ENCODE assay signal across 29 mouse cellular contexts in the genomic region with DNA sequence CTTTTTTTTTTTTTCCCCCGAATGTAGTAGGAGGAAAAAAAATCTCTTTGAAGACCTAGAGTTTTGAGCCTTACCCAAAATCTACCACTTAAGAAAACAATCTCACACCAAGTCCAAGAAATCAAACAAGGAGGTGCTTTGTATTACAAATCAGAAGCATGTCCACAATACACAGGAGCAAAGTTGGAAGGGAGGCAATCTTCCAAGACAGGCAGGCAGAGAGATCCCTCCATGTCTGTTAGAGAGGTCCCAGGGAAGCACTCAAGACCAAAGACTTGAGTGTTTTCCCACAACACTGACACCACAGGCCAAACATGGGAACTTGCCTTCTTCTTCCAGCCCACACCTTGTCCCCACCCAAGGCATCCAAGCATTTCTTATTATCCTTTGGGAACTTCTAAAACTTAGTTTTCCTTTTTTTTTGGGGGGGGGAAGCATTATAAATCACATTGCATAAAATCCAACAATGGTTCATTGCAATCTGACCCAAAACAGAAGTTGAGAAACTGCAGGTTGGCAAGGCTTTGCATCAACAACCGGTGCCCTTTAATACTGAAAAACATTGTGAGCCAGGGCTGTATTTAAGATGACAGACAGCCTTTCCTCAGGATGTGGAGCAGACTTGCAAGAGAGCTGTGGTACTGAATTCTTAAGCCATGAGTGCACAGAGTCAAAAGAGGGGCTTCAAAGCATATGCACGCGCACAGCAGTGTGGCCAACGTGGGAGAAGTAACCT. TPM values are rescaled to one million over a fixed set of nuclear protein-coding genes. Genes with fewer than 3 reads are reported as not detected.
A peak's percentile ranks its signal among the peaks of the same experiment; 100 is the strongest.
DNase-seq lines count a peak whose midpoint lies in the region; ATAC-seq and TF ChIP-seq lines count a peak whose summit lies in the region.
"Had no signal": no experiment of that assay in that cellular context is flagged by ENCODE, and none has a peak within 500 bp of the region (broad histone marks: within the 10 kb centered on the region; RNA-seq: fewer than 3 reads in every experiment).

No protein-coding gene starts in this region.

- no peaks in the 10 kb centered on the region for H3K4me1 ChIP-seq in heart, embryonic 11.5 days (ENCODE audit: control insufficient read depth, insufficient read depth, low read length)
- H3K4me1 ChIP-seq in stomach, postnatal 0 days (replicated peaks; ENCODE audit: control insufficient read depth, insufficient read depth), result no peaks in the 10 kb centered on the region
- H3K4me1 ChIP-seq: forebrain, embryonic 10.5 days; forebrain, embryonic 13.5 days had no signal

- H3K9me3 ChIP-seq in heart, embryonic 11.5 days (replicated peaks; ENCODE audit: control insufficient read depth, low read length), result no peaks in the 10 kb centered on the region
- H3K9me3 ChIP-seq in stomach, postnatal 0 days (ENCODE audit: control insufficient read depth, low read length), result no peaks in the 10 kb centered on the region
- H3K9me3 ChIP-seq: embryonic facial prominence, embryonic 12.5 days; embryonic facial prominence, embryonic 15.5 days; forebrain, embryonic 10.5 days; forebrain, embryonic 13.5 days; heart, embryonic 13.5 days had no signal

- DNase-seq in heart, adult 11 months, result peak; percentile 76
- DNase-seq in 3T3-L1 (ENCODE audit: low read depth, low spot score), result peak; percentile 48
- DNase-seq in adipocyte (ENCODE audit: low spot score), result peak; percentile 77
- DNase-seq in stomach, postnatal 0 days (ENCODE audit: low spot score), result no peak
- DNase-seq in spleen, adult 18-20 months, result no peak
- DNase-seq in retina, embryonic 14.5 days (ENCODE audit: low spot score), result no peak
- DNase-seq: adrenal gland, adult 2 months; adrenal gland, postnatal 36 days; cerebellum, adult 18-20 months; cerebellum, adult 9-10 months; cerebellum, postnatal 25 days; gastrocnemius, postnatal 14 days; heart, adult 18-20 months; heart, postnatal 14 days; heart, postnatal 4 days had no signal

- H3K36me3 ChIP-seq in heart, embryonic 11.5 days (ENCODE audit: control insufficient read depth, insufficient read depth, low read length), result no peaks in the 10 kb centered on the region
- H3K36me3 ChIP-seq in stomach, postnatal 0 days (ENCODE audit: control insufficient read depth, insufficient read depth, low read length), result no peaks in the 10 kb centered on the region
- H3K36me3 ChIP-seq: embryonic facial prominence, embryonic 12.5 days; embryonic facial prominence, embryonic 15.5 days; forebrain, embryonic 10.5 days; heart, embryonic 13.5 days had no signal

- no peak for ATAC-seq in heart, embryonic 11.5 days (replicated peaks; ENCODE audit: insufficient number of reproducible peaks, low FRiP score, low TSS enrichment)
- ATAC-seq in stomach, postnatal 0 days (ENCODE audit: low FRiP score, low TSS enrichment), result no peak
- ATAC-seq: CD4-positive, CD25-positive, alpha-beta regulatory T cell, adult 4 months; forebrain, embryonic 13.5 days; forebrain, embryonic 16.5 days; hindbrain, postnatal 0 days; inflammation-experienced regulatory T-cells, adult 6 months; intestine, embryonic 16.5 days; Patski had no signal

- no peak overlapping the region for H3K4me3 ChIP-seq in heart, embryonic 11.5 days (ENCODE audit: low read depth, low read length)
- no peak overlapping the region for H3K4me3 ChIP-seq in stomach, postnatal 0 days (ENCODE audit: low read depth, low read length)
- H3K4me3 ChIP-seq: embryonic facial prominence, embryonic 12.5 days; embryonic facial prominence, embryonic 15.5 days; erythroblast, embryonic 14.5 days; forebrain, embryonic 10.5 days; forebrain, embryonic 13.5 days; heart, embryonic 13.5 days had no signal

- no peak overlapping the region for H3K9ac ChIP-seq in heart, embryonic 11.5 days (ENCODE audit: low read depth, low read length)
- H3K9ac ChIP-seq in stomach, postnatal 0 days (ENCODE audit: low read length), result no peak overlapping the region
- H3K9ac ChIP-seq: embryonic facial prominence, embryonic 12.5 days; embryonic facial prominence, embryonic 15.5 days; forebrain, embryonic 13.5 days; heart, embryonic 13.5 days; hindbrain, embryonic 14.5 days had no signal

- H3K27me3 ChIP-seq in heart, embryonic 11.5 days (ENCODE audit: control insufficient read depth, insufficient read depth, low read length), result no peaks in the 10 kb centered on the region
- no peaks in the 10 kb centered on the region for H3K27me3 ChIP-seq in stomach, postnatal 0 days (ENCODE audit: control insufficient read depth, insufficient read depth, low read length)
- H3K27me3 ChIP-seq: embryonic facial prominence, embryonic 12.5 days; embryonic facial prominence, embryonic 15.5 days; forebrain, embryonic 13.5 days; heart, embryonic 13.5 days; Patski had no signal

- no peak overlapping the region for H3K4me2 ChIP-seq in heart, embryonic 11.5 days
- H3K4me2 ChIP-seq in stomach, postnatal 0 days (replicated peaks; ENCODE audit: low read depth), result no peak overlapping the region
- H3K4me2 ChIP-seq: embryonic facial prominence, embryonic 12.5 days; embryonic facial prominence, embryonic 15.5 days; forebrain, embryonic 13.5 days; heart, embryonic 13.5 days; hindbrain, embryonic 14.5 days had no signal

- 84% methylated on average over 5 of the region's 5 CpGs for WGBS in heart, embryonic 11.5 days (ENCODE audit: insufficient replicate concordance)
- 72% methylated on average over 5 of the region's 5 CpGs for WGBS in stomach, postnatal 0 days

- H3K27ac ChIP-seq in heart, embryonic 11.5 days (ENCODE audit: low read depth, low read length), result no peak overlapping the region
- H3K27ac ChIP-seq in stomach, postnatal 0 days (replicated peaks), result no peak overlapping the region
- H3K27ac ChIP-seq: embryonic facial prominence, embryonic 12.5 days; embryonic facial prominence, embryonic 15.5 days; forebrain, embryonic 10.5 days; forebrain, embryonic 13.5 days; heart, embryonic 13.5 days; hindbrain, embryonic 14.5 days; hindbrain, postnatal 0 days had no signal

- TF ChIP-seq EP300 in stomach, postnatal 0 days (optimal IDR thresholded peaks at IDR 0.05), result no peak

- TF ChIP-seq CTCF in stomach, postnatal 0 days (IDR thresholded peaks at IDR 0.05; ENCODE audit: low read depth), result 0 out of 2 replicates have a peak, but pooled peaks have one; percentile 3

RNA-seq across cellular contexts. Expression of gene Ust, which starts 49.8 kb away (rescaled TPM):
- 2.5 and 2.9 TPM in 2 replicates for polyA plus RNA-seq in heart, embryonic 11.5 days (2014; fragmentation: Nextera tagmentation; extraction: Ambion mirVana)
- polyA plus RNA-seq in stomach, postnatal 0 days (2015; fragmentation: Nextera tagmentation; extraction: Ambion mirVana), result 2.2 and 2.4 TPM in 2 replicates
- polyA plus RNA-seq: erythroblast, embryonic 14.5 days had no signal

Comparison
In these comparisons a context has a peak if more than half of its experiments do, and no peak if none do; other contexts are left out.
1. DNase-seq: peak in heart, adult 11 months (single experiment), 3T3-L1 (single experiment) and adipocyte (single experiment); none in stomach, postnatal 0 days (single experiment), spleen, adult 18-20 months (0 of 2) and retina, embryonic 14.5 days (single experiment).